Mouse (Mus musculus) kidney, embryonic 14.5 days (tissue): ENCODE data around the gene Galnt14. TPM values are rescaled to one million over a fixed set of nuclear protein-coding genes. Genes with fewer than 3 reads are reported as not detected.
A peak's percentile ranks its signal among the peaks of the same experiment; 100 is the strongest.

Experiments used
- ATAC-seq: fragments of 200-750 bp; cut with Nextera tagmentation; 2 replicates; pipeline ENCODE4 v1.8.0; 2017; ENCODE audit warnings: moderate number of reproducible peaks, mild to moderate bottlenecking, moderate TSS enrichment, moderate library complexity; ENCODE audit not compliant: low FRiP score, low TSS enrichment
- H3K27ac ChIP-seq: fragments of 300-500 bp; sonication (generic); 2 replicates; pipeline ENCODE4 v1.5.1; 2014; ENCODE audit warnings: low read depth, mild to moderate bottlenecking, low read length, moderate library complexity, mixed read lengths
- H3K27me3 ChIP-seq: fragments of 300-500 bp; sonication (generic); 2 replicates; pipeline ENCODE4 v1.6.1; 2014; ENCODE audit warnings: mild to moderate bottlenecking, low read length; ENCODE audit not compliant: control insufficient read depth, insufficient read depth
- H3K36me3 ChIP-seq: fragments of 300-500 bp; sonication (generic); 2 replicates; pipeline ENCODE4 v1.6.1; 2014; ENCODE audit warnings: low read length, mixed read lengths; ENCODE audit not compliant: control insufficient read depth, insufficient read depth
- H3K4me1 ChIP-seq: fragments of 300-500 bp; sonication (generic); 2 replicates; pipeline ENCODE4 v1.6.1; 2014; ENCODE audit warnings: low read length, mixed read lengths; ENCODE audit not compliant: control insufficient read depth, insufficient read depth
- H3K4me2 ChIP-seq: fragments of 300-500 bp; sonication (generic); replicated peaks from 2 replicates; pipeline ENCODE4 v1.6.1; 2014; ENCODE audit warnings: low read depth, mild to moderate bottlenecking, low read length
- H3K4me3 ChIP-seq: fragments of 300-500 bp; sonication (generic); 2 replicates; pipeline ENCODE4 v1.5.1; 2014; ENCODE audit warnings: mild to moderate bottlenecking, low read length
- H3K9ac ChIP-seq: fragments of 300-500 bp; sonication (generic); 2 replicates; pipeline ENCODE4 v1.6.1; 2014; ENCODE audit warnings: low read depth, mild to moderate bottlenecking, low read length, moderate library complexity
- H3K9me3 ChIP-seq: fragments of 300-500 bp; sonication (generic); 2 replicates; pipeline ENCODE4 v1.6.1; 2016; ENCODE audit warnings: low read length; ENCODE audit not compliant: control insufficient read depth
- WGBS: fragments of 180-500 bp; shearing (Covaris S2); extraction: QIAGEN DNeasy Blood & Tissue Kit; methylation state at CpG from one replicate; pipeline ENCODE4 v1.1.7; 2014; 5-methylcytosine and 5-hydroxymethylcytosine counted together
- polyA plus RNA-seq: library from polyadenylated mRNA; unstranded; fragments of >200 nt; fragmentation: Nextera tagmentation; extraction: Ambion mirVana; gene quantifications from 2 replicates; pipeline ENCODE4 v1.2.1, GENCODE M21; 2014

Gene Galnt14
- polyA plus RNA-seq, 1 experiment from 2014 or later = 9.7 TPM

DNA sequence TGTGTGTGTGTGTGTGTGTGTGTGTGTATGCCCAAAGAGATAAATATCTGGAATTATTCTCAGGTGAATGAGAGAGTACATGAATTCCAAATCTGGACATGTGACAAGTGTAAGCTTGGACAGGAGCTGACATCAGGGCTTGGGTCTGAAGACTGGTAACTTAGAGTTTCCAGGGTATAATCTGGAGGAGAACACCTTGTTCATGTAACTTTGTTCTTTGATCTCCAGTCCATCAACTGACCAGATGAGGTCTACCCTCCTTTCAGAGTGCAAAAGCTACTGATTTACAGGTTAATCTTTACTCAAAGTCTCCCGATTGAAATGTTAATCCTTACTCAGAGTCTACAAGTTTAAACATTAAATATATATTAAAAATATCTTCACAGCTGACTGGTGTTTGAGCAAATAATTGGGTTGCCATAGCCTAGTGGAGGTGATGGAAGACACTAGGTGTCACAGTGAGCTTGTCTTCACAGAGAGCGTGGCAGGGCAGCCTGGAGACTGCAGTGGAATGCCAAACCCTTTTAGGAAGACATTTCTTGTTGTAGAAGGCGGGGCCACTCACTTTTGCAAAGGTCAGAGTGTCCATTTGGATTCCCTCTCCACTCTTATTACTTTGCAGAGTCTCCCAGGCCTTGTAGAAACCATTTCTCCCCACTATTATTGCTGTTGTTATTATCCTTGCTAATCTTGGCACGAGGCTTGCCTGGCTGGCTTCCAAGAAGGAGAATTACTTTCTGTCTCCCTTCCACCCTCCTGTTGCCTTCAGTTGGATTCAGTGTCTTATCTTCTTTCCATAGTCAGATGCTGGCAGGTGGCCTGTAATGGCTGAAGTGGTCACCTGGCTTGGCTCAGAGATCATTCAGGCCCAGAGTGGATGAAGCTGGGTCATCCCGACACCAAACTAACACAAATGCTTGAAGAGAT is 107.4 kb downstream of the Galnt14 start:
- H3K36me3 ChIP-seq = no peaks in the 10 kb centered on the region
- H3K4me3 ChIP-seq = no peak overlapping the region
- no peaks in the 10 kb centered on the region for H3K27me3 ChIP-seq
- no peak overlapping the region for H3K9ac ChIP-seq
- no peaks in the 10 kb centered on the region for H3K9me3 ChIP-seq
- no peak for ATAC-seq
- H3K27ac ChIP-seq = no peak overlapping the region
- 68% methylated on average over 5 of the region's 5 CpGs for WGBS
- no peaks in the 10 kb centered on the region; the same call in 1 of the 2 replicates for H3K4me1 ChIP-seq
- no peak overlapping the region for H3K4me2 ChIP-seq

DNA sequence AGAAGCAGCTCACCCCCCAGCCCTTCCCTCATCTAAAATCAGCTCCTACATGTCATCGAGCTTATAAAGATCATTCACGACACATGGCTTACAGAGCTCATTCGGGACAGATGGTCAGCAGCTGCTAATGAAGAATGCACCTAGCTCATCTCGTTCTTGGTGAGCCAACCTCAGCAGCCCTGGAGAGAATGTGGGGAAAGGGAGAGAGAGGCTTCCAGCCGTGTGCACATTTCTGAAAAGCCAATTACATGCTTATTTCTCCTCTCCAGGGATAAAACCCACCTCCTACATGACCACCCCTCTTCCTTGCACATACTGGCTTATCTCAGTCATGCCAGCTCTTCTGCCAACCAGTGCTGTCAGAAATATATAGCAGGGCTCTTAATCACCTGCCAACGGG is 110.3 kb downstream of the Galnt14 start:
- no peaks in the 10 kb centered on the region for H3K27me3 ChIP-seq
- H3K4me1 ChIP-seq = no peaks in the 10 kb centered on the region; the same call in 1 of the 2 replicates
- no peak overlapping the region for H3K4me2 ChIP-seq
- no peak for ATAC-seq
- no peaks in the 10 kb centered on the region for H3K9me3 ChIP-seq
- 81% methylated on average over 6 of the region's 6 CpGs for WGBS
- H3K4me3 ChIP-seq = no peak overlapping the region
- no peaks in the 10 kb centered on the region for H3K36me3 ChIP-seq
- H3K27ac ChIP-seq = no peak overlapping the region
- H3K9ac ChIP-seq = no peak overlapping the region

DNA sequence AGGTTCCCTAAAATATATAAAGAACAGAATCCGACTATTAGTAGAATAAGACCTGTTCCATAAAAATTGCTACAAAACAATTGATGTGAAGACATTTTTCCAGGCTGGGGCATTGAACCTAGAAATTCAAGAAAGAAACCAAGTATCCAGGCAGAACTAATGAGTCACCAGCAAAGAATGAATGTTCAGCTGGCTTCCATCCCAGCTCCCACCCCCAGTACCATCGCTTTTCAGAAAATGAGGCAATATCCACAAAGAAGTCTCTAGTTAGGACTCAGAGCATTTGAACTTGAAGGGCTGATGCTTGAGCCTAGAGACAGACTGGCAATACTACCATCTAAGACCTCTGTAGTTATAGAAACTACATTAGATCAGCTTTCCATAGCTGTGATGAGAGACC is 118.2 kb downstream of the Galnt14 start:
- ATAC-seq = no peak
- 89% methylated on average over 2 of the region's 2 CpGs for WGBS
- no peaks in the 10 kb centered on the region for H3K27me3 ChIP-seq

DNA sequence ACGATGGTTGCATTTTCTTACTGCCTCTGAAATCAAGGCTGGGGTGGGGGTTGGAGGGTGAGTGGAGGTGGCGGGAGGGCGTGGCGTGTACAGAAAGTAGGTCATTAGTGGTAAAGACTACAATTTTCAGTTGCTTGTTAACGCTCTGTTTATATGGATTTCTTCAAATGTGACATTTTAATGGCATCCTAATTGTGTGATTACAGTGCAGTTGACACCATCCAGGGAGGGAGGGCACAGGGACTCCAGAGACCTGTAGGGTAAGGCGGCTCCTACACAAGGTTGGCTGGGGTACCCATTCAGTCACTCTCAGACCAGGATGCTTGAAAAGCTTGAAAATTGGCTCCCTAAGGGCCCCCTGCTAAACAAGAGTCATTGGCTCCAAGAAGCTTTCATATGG is 122.7 kb downstream of the Galnt14 start:
- ATAC-seq = peak; percentile 32; the same call in 1 of the 2 replicates
- Histone ChIP-seq H3K9me3 (no peaks in the 10 kb centered on the region), H3K4me1 (peaks cover 8% of the 10 kb centered on the region; the same call in 1 of the 2 replicates), H3K27me3 (no peaks in the 10 kb centered on the region), H3K27ac (no peak overlapping the region), H3K4me2 (no peak overlapping the region), H3K36me3 (no peaks in the 10 kb centered on the region), H3K4me3 (no peak overlapping the region), H3K9ac (no peak overlapping the region)
- 24% methylated on average over 6 of the region's 6 CpGs for WGBS

More for the DNA sequence above, 118.2 kb downstream of the Galnt14 start:
- H3K27ac ChIP-seq = no peak overlapping the region
- H3K4me2 ChIP-seq = no peak overlapping the region
- no peak overlapping the region for H3K9ac ChIP-seq
- H3K4me3 ChIP-seq = no peak overlapping the region
- 0 out of 2 replicates have a peak, but pooled peaks cover 2% of the 10 kb centered on the region for H3K4me1 ChIP-seq
- no peaks in the 10 kb centered on the region for H3K36me3 ChIP-seq
- H3K9me3 ChIP-seq = no peaks in the 10 kb centered on the region

DNA sequence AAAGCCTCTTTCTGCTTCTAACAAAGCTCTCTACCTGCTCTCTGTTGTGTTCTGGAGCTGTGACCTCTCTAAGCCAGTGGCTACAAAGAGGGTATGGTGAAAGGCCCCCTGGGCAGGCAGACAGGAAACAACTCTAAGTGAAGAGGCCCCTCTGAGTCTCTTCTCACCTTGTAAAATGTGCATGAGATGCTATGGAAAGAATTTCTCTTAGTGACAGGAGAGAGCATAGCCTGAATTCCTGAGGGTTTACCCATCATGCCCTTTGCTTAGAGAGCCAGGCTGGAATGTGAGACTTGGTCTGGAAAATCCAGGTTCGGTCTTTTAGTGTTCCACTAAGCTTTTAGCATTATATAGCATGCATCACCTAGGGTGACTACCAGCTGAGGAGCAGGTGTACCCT is 136.1 kb downstream of the Galnt14 start:
- H3K27me3 ChIP-seq = peaks cover 3% of the 10 kb centered on the region; the same call in 1 of the 2 replicates
- H3K9ac ChIP-seq = no peak overlapping the region
- no peaks in the 10 kb centered on the region for H3K9me3 ChIP-seq
- H3K4me2 ChIP-seq = no peak overlapping the region
- no peaks in the 10 kb centered on the region for H3K4me1 ChIP-seq
- no peak overlapping the region for H3K27ac ChIP-seq
- 77% methylated on average over 1 of the region's 1 CpGs for WGBS
- no peaks in the 10 kb centered on the region for H3K36me3 ChIP-seq
- no peak overlapping the region for H3K4me3 ChIP-seq
- no peak for ATAC-seq

DNA sequence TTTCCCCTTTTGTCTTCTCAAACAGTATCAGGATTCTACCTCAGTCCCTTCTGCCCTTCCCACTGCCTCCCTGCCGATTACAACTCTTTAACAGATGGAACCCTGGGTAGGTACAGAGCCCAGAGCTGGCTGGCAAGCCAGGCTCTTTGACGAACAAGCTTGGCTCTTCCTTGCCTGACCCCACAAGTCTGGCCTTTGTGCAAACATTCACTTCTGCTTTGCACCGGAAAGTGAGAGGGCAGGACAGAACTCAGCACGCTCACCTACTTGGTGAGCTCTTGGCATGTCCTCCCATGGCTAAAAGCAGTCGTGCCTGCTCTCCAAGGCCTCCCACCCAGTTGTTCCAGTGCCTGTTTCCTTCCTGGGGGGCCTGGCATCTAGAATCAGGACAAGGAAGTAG is 137.4 kb downstream of the Galnt14 start:
- Histone ChIP-seq H3K36me3 (no peaks in the 10 kb centered on the region), H3K27ac (no peak overlapping the region), H3K4me3 (no peak overlapping the region), H3K27me3 (peaks cover 3% of the 10 kb centered on the region; the same call in 1 of the 2 replicates), H3K4me1 (no peaks in the 10 kb centered on the region), H3K9me3 (no peaks in the 10 kb centered on the region), H3K9ac (no peak overlapping the region), H3K4me2 (no peak overlapping the region)
- WGBS = 79% methylated on average over 5 of the region's 5 CpGs
- no peak for ATAC-seq

DNA sequence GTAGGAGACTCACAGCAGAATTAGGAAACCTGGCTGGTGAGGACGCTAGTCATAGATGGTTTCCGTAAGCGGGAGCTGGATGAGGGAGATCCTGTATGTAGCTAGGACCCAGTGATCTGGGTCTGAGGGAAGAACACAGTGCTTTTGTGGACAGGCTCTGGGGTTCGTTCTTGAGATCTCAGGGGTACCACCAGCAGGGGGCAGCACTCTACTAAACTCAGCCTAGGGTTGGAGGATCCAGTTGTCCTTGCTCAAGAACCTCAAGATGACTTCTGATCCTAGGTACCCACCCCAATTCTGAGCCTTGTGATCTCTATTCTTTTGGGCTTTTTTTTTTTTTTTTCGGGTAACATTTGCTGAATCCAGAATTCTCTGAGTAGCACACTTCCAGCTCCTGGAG is 137.8 kb downstream of the Galnt14 start:
- H3K27me3 ChIP-seq = peaks cover 3% of the 10 kb centered on the region; the same call in 1 of the 2 replicates
- WGBS = 84% methylated on average over 5 of the region's 5 CpGs
- H3K9ac ChIP-seq = no peak overlapping the region
- no peak overlapping the region for H3K4me2 ChIP-seq
- no peaks in the 10 kb centered on the region for H3K4me1 ChIP-seq
- ATAC-seq = peak; percentile 28; the same call in 1 of the 2 replicates
- no peak overlapping the region for H3K4me3 ChIP-seq
- no peaks in the 10 kb centered on the region for H3K9me3 ChIP-seq
- no peaks in the 10 kb centered on the region for H3K36me3 ChIP-seq
- H3K27ac ChIP-seq = no peak overlapping the region

DNA sequence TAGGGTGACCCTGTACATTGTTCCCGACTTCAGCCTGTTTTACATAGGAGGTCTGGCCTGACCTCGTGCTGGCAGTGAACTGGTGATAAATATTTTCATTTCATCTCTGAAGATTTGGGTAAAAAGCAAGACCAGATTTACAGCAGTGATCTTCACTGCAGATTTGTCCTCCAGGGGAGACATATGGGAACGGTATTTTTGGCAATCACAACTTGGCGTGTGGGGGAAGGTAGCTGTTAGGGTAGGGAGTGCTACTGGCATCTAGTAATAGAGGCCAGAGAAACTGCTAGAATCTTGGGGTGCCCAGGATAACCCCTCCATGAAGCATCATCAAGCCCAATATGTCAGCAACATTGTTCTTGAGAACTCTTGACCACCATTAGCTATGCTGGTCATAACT is 138.3 kb downstream of the Galnt14 start:
- Histone ChIP-seq H3K4me2 (no peak overlapping the region), H3K4me1 (no peaks in the 10 kb centered on the region), H3K27ac (no peak overlapping the region), H3K36me3 (no peaks in the 10 kb centered on the region), H3K9me3 (no peaks in the 10 kb centered on the region), H3K27me3 (peaks cover 3% of the 10 kb centered on the region; the same call in 1 of the 2 replicates), H3K9ac (no peak overlapping the region), H3K4me3 (no peak overlapping the region)
- 54% methylated on average over 4 of the region's 4 CpGs for WGBS
- ATAC-seq = peak; percentile 57; the same call in 1 of the 2 replicates

DNA sequence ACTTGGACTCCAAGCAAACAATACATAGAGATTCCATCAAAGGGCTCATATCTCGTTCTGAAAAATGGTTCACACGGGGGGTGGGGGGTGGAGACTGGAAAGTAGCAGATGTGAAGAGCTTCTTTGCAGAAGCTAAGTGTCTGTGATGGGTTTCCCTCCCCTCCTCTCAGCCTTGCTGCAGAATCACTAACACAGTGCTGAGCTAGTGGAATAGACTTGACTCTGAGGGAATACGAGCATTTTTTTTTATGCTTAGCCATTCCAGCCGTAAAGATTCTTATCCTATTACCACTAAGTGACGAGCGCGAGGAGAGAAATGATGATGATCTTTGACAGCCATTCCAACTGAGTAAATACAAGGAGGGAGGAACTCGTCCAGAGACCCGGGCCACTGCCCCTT is 142.0 kb downstream of the Galnt14 start:
- WGBS = 41% methylated on average over 9 of the region's 9 CpGs
- Histone ChIP-seq H3K4me1 (no peaks in the 10 kb centered on the region), H3K9me3 (no peaks in the 10 kb centered on the region), H3K36me3 (no peaks in the 10 kb centered on the region), H3K27me3 (peaks cover 3% of the 10 kb centered on the region; the same call in 1 of the 2 replicates), H3K4me3 (no peak overlapping the region), H3K9ac (no peak overlapping the region), H3K4me2 (no peak overlapping the region), H3K27ac (no peak overlapping the region)
- ATAC-seq = no peak
